Mouse (Mus musculus): ENCODE measurements around the gene Pxn.
"Not testable (repeated sequence)": the region's sequence is repeated elsewhere in the genome, so short reads cannot be mapped to it uniquely, and the experiment has no call there.

Gene Pxn

GRCm38 (mm10) chr5:115551799-115552198 lies 45.3 kb downstream of the Pxn start:
- DNase-seq (ENCODE audit: low spot score in 2 of 2), result no peak

- no peak for DNase-seq (ENCODE audit: low spot score in 2 of 2)
Observed at GRCm38 (mm10) chr5:115553801-115554420, 47.4 kb downstream of the Pxn start.

GRCm38 (mm10) chr5:115554536-115555291 lies 48.2 kb downstream of the Pxn start:
- DNase-seq (ENCODE audit: low spot score in 2 of 2), result no peak

GRCm38 (mm10) chr5:115556217-115556616 lies 49.7 kb downstream of the Pxn start:
- peak; percentile 78 to 82 for DNase-seq (ENCODE audit: low spot score in 2 of 2)

- no peak for DNase-seq (ENCODE audit: low spot score in 2 of 2)
Observed at GRCm38 (mm10) chr5:115558182-115558794, 51.8 kb downstream of the Pxn start.

- DNase-seq (ENCODE audit: low spot score in 2 of 2), result peak; percentile 100
Observed at GRCm38 (mm10) chr5:115559237-115560101, 53.0 kb downstream of the Pxn start, which contains the start of gene Rplp0. Gene Rplp0, plus strand, starts transcription at chr5:115559467.

GRCm38 (mm10) chr5:115560336-115560905 lies 53.9 kb downstream of the Pxn start:
- DNase-seq (ENCODE audit: low spot score in 2 of 2), result no peak

- DNase-seq (ENCODE audit: low spot score in 2 of 2), result no peak
Observed at GRCm38 (mm10) chr5:115563771-115564585, 57.5 kb downstream of the Pxn start.

- peak; percentile 69 to 78 for DNase-seq (ENCODE audit: low spot score in 2 of 2)
Observed at GRCm38 (mm10) chr5:115564737-115565393, 58.4 kb downstream of the Pxn start, which contains the start of gene Gcn1l1. Gene Gcn1l1, plus strand, starts transcription at chr5:115565254.

GRCm38 (mm10) chr5:115565403-115565802 lies 58.9 kb downstream of the Pxn start:
- peak in 1 of 2 experiments; percentile 38 for DNase-seq (ENCODE audit: low spot score in 2 of 2)

GRCm38 (mm10) chr5:115568681-115569080 lies 62.2 kb downstream of the Pxn start:
- no peak for DNase-seq (ENCODE audit: low spot score in 2 of 2)

GRCm38 (mm10) chr5:115569308-115569707 lies 62.8 kb downstream of the Pxn start:
- DNase-seq (ENCODE audit: low spot score in 2 of 2), result no peak

- DNase-seq (ENCODE audit: low spot score in 2 of 2), result no peak
Observed at GRCm38 (mm10) chr5:115569721-115570120, 63.2 kb downstream of the Pxn start.

- DNase-seq (ENCODE audit: low spot score in 2 of 2), result peak; percentile 79 to 80
Observed at GRCm38 (mm10) chr5:115571086-115571485, 64.6 kb downstream of the Pxn start.

- peak; percentile 39 to 51 for DNase-seq (ENCODE audit: low spot score in 2 of 2)
Observed at GRCm38 (mm10) chr5:115572679-115573535, 66.4 kb downstream of the Pxn start.

- DNase-seq (ENCODE audit: low spot score in 2 of 2), result peak in 1 of 2 experiments; percentile 28
Observed at GRCm38 (mm10) chr5:115574992-115575391, 68.5 kb downstream of the Pxn start.

GRCm38 (mm10) chr5:115577686-115578085 lies 71.2 kb downstream of the Pxn start:
- DNase-seq (ENCODE audit: low spot score in 2 of 2), result not testable (repeated sequence)

GRCm38 (mm10) chr5:115578922-115579321 lies 72.4 kb downstream of the Pxn start:
- DNase-seq (ENCODE audit: low spot score in 2 of 2), result peak in 1 of 2 experiments; percentile 46

GRCm38 (mm10) chr5:115579363-115579762 lies 72.9 kb downstream of the Pxn start:
- no peak for DNase-seq (ENCODE audit: low spot score in 2 of 2)
